Mouse (Mus musculus): ENCODE measurements around the gene Uqcc1. TPM values are rescaled to one million over a fixed set of nuclear protein-coding genes. Genes with fewer than 3 reads are reported as not detected.

Gene Uqcc1
- total RNA-seq (2023) = 32.0 to 42.2 TPM (median 34.6 TPM) in 4 replicates

DNA sequence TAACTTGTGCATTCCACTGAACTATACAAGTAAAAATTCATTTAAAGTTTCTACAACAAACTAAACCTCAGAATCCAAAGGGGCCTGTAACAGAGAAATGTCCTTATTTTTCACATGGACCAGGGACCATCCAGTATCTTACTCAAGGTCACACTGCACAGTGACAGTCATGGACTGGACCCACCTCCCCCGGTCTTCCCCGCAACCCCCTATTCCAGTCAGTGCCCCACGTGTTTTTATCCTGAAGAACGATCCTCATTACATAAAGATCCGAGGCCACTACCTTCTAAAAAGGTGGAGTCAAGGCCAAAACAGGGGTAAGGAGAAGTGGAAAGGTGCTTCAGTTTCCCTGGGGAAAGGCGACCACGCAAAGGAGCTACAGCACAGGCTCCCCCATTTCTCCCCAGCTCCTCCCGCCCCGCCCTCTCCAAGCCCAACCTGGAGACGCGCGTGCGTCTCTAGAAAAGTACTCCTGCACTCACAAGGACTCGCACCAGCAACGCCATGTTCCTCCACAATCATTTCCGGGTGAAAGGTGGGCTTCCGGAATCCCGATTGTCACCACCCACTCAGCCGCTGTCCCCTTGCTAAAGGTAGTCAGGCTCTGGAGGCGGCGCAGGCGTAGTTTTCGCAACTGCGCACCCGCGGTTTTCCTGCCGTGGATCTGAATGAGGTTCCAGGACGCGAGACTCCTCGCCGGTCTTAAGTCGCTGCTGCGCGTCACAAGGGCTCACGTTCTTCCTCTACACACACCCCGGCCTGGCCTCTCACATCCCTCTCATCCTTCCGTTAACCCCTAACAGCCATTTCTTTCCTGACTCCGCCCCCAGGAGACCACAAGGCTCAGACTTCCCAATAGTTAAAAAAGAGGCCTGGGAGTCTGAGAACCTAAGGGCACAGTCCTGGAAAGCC is at the start of gene Uqcc1:
TSS of gene Uqcc1 (minus strand) at position 780 of the 912 bp plus-strand sequence.

GRCm38 (mm10) chr2:155956134-155957059 is 26.3 kb upstream of the Uqcc1 start, which contains the start of gene Cep250:
Gene Cep250, plus strand, starts transcription at chr2:155956458.

GRCm38 (mm10) chr2:155945124-155945523 is 15.0 kb upstream of the Uqcc1 start, which contains the start of gene Gdf5:
Gene Gdf5, minus strand, starts transcription at chr2:155945367.

GRCm38 (mm10) chr2:155940681-155941080 is 10.6 kb upstream of the Uqcc1 start, which contains the start of gene Gm15557:
Gene Gm15557, plus strand, starts transcription at chr2:155940728.

GRCm38 (mm10) chr2:155834732-155835131 is 95.4 kb downstream of the Uqcc1 start, which contains the start of gene Fam83c:
Gene Fam83c, minus strand, starts transcription at chr2:155834854.

GRCm38 (mm10) chr2:155826630-155827424 is 103.3 kb downstream of the Uqcc1 start, which contains the start of gene Eif6:
Gene Eif6, minus strand, starts transcription at chr2:155826925.

GRCm38 (mm10) chr2:155819392-155819448 is 110.9 kb downstream of the Uqcc1 start, which contains the start of gene BC029722:
Gene BC029722, minus strand, starts transcription at chr2:155819426.

Other genes starting within 250 kb of the Uqcc1 start
- 156 to 174 TPM (median 165 TPM) in 4 replicates for gene Trpc4ap, start 237.9 kb downstream of the Uqcc1 start, total RNA-seq (2023)
- 30.0 to 35.9 TPM (median 32.6 TPM) in 4 replicates for gene Edem2, start 200.8 kb downstream of the Uqcc1 start, total RNA-seq (2023)
- gene Gm17581, start 194.4 kb downstream of the Uqcc1 start, total RNA-seq (2023) = not detected in 4 replicates
- gene Procr, start 179.2 kb downstream of the Uqcc1 start, total RNA-seq (2023) = not detected in 4 replicates
- not detected in 4 replicates for gene Mmp24, start 155.0 kb downstream of the Uqcc1 start, total RNA-seq (2023)
- 25.4 to 31.1 TPM (median 27.5 TPM) in 4 replicates for gene BC029722, start 110.9 kb downstream of the Uqcc1 start, total RNA-seq (2023)
- gene Eif6, start 103.4 kb downstream of the Uqcc1 start, total RNA-seq (2023) = 64.2 to 99.8 TPM (median 92.5 TPM) in 4 replicates
- 0.18 TPM in 1 of 4 replicates, not detected in the others for gene Fam83c, start 95.5 kb downstream of the Uqcc1 start, total RNA-seq (2023)
- gene Gm15557, start 10.4 kb upstream of the Uqcc1 start, total RNA-seq (2023) = not detected in 4 replicates
- gene Gdf5, start 15.1 kb upstream of the Uqcc1 start, total RNA-seq (2023) = not detected in 4 replicates
- gene Cep250, start 26.1 kb upstream of the Uqcc1 start, total RNA-seq (2023) = 58.5 to 72.8 TPM (median 62.7 TPM) in 4 replicates
- 1.3 to 3.1 TPM (median 2.2 TPM) in 4 replicates for gene 6430550D23Rik, start 77.7 kb upstream of the Uqcc1 start, total RNA-seq (2023)
- gene Ergic3, start 77.7 kb upstream of the Uqcc1 start, total RNA-seq (2023) = 66.9 to 83.2 TPM (median 76.8 TPM) in 4 replicates
- gene Fer1l4, start 122.6 kb upstream of the Uqcc1 start, total RNA-seq (2023) = not detected in 4 replicates
- gene Spag4, start 134.9 kb upstream of the Uqcc1 start, total RNA-seq (2023) = 5.0 to 7.5 TPM (median 6.1 TPM) in 4 replicates
- gene Cpne1, start 181.7 kb upstream of the Uqcc1 start, total RNA-seq (2023) = 79.5 to 86.0 TPM (median 84.3 TPM) in 4 replicates
- gene Rbm12, start 181.7 kb upstream of the Uqcc1 start, total RNA-seq (2023) = 33.1 to 45.0 TPM (median 37.1 TPM) in 4 replicates
- gene Gm28036, start 196.8 kb upstream of the Uqcc1 start, total RNA-seq (2023) = 19.5 to 34.3 TPM (median 24.2 TPM) in 4 replicates
- gene Romo1, start 213.7 kb upstream of the Uqcc1 start, total RNA-seq (2023) = 64.3 to 96.4 TPM (median 77.6 TPM) in 4 replicates
- gene Nfs1, start 213.9 kb upstream of the Uqcc1 start, total RNA-seq (2023) = 33.0 to 35.9 TPM (median 34.0 TPM) in 4 replicates
- 2,113 to 2,186 TPM (median 2,159 TPM) in 4 replicates for gene Rbm39, start 249.9 kb upstream of the Uqcc1 start, total RNA-seq (2023)

Measured in B cell, adult 62 days (primary cell).